Mouse (Mus musculus) hindlimb bud, embryonic 11.5 days (tissue): ENCODE measurements at regions not wholly inside any gene's neighbourhood (a gene's known extent, or its start where the extent isn't known, plus 50 kb on each side); places are given as distances from the start of the nearest gene placed in this dataset.

Source experiments
- DNase-seq: peaks from one replicate; pipeline ENCODE4 v3.0.0-alpha.2; 2012; ENCODE audit warnings: low read depth, low spot score; ENCODE audit errors: extremely low spot score

DNA sequence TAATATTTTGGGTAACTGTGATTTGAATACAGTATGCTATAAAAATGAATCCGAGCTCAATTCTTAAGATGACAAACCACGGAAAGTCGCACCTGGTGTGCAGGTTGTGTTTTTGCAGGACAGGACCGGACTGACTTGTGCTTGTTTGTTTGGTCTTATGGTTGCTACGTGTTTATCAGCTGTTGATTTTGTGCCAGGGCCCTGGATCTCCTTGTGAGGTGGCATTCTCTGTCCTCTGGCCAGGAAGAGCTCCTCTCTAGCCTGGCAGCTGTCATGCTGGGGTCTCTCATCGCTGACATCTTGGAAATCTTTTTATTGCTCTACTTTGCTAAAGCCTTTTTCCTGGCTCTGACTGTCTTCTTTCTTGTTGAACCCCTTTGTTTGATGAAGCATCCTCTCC, 723.0 kb upstream of the Car8 start:
- DNase-seq, result no peak

DNA sequence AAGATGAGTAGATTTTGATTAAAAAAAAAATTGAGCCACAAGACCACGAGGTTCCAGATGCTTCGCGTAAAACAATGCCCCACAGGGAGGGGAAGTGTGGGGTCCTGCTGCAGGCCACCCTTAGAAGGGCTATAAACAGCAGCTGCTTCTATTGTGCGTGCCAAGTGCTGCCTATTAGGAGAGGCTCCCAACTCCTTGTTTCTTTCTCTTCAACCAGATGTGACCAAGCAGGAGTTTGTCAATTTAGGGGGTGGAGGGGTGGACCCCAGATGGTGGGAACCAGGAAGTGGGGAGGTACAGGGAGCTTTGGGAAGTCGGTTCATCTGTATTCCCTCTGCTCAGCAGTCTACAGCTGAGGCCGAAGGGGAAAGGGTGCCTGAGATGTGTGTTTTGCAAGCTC, 718.9 kb upstream of the Car8 start:
- DNase-seq, result no peak

DNA sequence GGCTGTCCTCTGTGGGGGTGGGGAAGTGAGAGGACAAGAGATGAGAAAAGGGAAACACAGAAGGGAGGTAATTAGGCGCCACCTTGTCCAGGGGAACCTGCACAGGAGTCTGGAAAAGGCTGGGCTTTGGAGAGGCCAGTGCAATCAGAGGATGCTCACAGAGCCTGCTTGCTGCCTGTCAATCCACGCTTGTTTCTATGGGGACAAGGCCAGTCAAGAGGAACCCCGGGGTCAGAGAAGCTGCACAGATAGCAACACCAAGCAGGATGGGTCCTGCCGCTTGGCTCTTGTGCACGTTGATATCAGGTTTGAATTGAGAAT, 718.1 kb upstream of the Car8 start:
- no peak for DNase-seq

DNA sequence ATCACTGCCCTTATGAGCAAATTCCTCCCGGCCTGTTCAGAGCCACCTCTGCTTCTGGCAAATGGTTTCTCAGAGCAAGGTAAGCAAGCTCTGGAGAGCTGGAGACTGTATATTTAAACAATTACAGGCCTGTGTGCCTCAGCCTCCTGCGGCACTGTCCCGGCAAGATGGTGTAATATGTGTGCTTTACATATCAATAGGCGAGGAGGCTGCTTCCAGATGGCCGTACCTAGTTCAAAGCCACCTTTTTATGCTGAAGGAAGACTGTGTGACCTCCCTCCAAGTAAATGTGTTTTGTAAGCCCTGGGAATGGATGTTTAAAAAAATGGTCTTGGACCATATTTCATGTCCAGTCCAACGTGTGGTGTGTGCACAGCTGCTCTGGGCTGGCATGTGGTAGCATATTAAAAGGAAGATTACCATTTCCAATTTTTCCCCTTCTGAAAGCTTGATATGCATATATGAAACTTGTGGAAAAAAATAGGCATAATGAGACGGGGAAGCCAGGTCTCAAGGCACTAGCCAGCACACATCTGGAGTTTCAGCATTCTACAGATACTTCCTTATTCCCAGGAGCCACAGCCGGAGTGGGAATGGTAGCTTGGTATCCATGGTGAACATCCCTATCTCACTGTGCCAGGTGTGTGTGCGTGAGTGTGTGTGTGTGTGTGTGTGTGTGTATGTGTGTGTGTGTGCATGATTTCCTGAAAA, 717.6 kb upstream of the Car8 start:
- no peak for DNase-seq

DNA sequence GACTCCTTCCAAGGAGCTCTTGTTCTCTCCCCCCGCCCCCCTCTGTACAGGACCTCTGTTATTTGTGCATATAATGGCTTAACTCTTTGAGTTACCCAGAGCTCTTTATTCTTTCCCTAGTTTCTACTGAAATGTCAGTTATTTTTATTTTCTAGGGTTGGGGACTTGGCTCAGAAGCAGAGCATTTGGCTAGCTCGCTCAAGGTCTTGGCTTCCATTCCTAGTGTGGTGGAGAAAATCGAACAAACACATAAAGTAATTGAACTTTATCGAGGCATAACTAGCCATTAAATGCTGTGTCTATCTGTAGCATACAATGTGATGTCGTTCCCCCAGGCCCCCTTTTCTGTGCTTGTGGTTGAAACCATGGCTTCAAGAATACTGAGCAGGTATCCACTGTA, 716.5 kb upstream of the Car8 start:
- DNase-seq, result no peak

DNA sequence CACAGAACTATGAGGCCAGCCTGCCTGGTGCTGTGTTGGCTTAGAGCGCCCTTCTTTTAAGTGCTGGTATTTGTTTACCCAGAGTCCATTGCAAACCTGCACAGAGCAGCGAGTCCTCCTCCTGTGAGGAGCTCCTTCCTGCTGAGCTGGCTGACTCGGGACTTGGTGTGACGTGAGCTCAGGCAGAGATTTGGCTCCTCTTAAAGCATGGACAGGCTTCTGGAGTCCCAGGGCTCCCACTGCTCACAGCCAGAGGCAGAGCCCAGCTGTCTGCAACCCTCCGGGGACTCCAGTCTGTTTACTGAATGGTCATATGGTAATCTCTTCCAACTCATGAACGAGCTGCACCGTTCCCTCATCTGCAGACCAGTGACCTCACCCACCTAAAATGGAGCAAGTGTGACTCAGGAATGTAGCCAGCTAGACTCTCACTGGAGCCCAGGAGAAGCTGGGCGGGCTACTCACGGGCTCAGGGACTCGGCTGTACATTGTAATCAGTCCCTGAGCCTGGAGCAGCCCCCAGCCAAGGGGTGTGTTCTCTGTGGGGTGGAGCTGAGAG, 715.6 kb upstream of the Car8 start:
- no peak for DNase-seq

DNA sequence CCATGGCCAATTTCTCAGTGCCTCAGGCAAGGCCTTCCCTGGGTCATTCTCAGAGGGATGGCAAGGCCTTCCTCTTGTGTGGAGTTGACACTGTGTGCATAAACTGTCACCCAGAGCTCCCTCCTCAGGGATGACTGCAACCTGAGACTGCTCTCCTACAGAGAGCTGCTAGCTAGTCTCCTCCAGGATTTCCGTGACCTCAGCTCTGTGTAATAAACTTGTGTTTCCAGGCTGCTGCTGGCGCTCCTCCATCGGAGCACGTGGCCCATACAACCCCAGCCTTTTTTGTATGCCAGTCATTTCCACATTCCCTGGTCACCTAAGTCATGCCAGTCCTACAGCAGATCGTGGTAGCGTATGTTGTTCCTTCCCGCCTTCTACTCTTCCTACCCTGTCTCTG, 714.3 kb upstream of the Car8 start:
- DNase-seq, result no peak

DNA sequence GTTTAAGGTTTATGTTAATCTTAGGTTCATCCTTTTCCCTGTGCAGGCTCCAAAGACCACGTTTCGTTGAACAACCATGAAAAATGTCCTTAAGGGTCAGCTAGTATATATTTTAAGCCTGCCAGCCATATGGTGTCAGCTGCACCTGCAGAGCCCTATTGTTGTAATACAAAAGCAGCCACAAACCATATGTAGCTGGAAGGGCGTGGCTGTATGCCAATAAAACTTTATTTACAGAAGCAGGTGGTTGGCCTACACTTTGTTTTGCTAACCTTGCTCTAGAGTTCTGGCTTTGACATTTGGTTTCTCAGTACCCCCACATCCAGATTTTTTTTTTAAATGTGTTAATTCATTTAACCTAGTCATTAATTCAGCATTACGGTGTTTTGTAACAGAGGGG, 711.1 kb upstream of the Car8 start:
- no peak for DNase-seq

DNA sequence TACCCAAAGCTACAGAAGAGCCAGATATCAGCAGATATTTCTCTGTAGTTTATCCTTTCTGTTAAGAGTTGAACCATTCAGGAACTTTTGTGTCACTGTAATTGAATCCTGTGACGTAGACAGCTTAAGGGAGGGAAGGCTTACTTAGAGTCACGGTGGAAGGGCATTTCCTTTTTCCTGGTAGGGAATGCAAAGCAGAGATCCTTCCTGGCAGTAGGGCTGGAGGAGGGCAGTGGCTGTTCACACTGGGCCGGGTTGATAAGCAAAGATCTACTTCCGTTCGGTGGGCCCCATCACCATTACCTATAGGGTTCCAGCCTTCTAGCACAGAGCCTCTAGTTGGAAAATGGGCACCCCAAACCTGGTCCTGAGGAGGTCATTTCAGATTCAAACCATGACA, 710.7 kb upstream of the Car8 start:
- no peak for DNase-seq

DNA sequence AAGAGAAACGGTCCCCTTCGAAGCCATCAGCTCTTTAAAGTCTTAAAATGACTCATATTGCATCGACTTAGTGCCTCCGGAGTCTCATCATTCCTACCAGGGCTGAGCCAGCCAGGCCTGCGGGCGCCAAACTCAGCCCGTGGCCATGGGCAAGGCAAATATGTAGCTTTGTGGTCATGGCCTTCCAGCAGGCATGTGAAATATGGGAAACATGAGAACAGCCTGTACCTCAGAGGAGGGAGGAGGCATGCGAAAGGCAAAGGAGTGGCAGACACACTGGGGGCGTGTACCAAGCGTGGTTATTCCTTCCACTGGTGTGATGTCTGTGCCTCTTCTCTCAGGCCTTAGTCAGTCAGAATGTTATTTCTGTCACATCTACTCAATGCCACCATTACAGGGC, 706.3 kb upstream of the Car8 start:
- no peak for DNase-seq

DNA sequence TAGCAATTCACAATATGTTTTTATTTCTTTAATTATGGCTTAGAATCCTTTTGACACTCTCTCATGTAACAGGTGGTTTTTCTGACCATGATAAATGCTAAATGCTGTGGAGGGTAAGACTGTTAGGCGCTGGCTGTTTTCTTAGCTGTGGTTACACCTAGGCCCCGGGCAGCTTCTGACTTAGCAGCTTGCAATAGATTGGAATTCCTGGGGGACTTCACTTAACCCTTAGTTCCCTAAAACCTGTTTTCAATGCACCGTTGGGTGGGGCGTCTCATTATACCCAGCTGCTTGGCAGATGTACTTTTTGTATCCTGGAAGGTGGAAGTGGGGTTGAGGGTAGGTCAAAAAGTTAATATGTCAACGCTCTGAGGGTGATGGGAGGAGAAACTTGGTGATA, 704.2 kb upstream of the Car8 start:
- no peak for DNase-seq

DNA sequence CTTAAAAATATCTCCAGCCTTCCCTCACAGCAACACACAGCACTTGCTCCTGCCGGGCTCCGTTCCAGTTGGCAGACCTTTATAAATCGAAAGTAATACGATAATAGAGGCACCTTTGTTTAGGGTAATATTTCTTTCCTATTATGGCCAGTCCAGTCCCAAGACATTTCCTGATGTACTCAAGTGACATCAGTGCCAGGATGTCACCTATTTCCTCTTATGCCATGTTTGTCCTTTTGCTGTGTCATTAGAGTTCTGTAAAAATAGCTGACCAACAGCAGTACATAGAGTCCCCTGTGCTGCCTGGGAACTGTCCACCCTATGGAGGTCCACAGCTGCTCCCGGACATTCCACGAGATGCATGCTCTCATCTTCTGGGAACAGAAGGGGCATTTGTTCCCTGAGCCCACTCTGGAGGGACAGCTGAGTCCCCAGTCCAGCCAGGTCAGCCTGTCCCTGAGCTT, 700.1 kb upstream of the Car8 start:
- DNase-seq, result no peak

DNA sequence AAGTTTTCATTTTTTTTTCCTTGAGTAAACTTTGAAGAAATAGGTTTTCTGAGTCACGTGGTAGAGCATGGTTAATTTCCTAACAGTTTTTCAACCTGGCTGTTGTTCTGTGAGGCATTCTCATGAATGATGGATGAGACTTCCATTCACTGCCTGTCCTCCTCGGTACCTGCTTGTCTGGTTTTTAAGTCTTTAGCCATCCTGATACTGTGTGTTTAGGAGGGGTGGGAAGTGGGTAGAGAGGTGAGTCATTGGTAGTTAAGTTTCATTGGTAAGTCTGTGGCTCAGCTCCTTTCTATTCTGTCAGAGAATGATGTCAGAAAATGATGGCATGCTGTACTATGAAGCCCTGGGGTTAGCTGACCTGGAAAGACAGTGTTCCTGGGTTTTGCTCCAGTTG, 697.1 kb upstream of the Car8 start:
- DNase-seq, result no peak

DNA sequence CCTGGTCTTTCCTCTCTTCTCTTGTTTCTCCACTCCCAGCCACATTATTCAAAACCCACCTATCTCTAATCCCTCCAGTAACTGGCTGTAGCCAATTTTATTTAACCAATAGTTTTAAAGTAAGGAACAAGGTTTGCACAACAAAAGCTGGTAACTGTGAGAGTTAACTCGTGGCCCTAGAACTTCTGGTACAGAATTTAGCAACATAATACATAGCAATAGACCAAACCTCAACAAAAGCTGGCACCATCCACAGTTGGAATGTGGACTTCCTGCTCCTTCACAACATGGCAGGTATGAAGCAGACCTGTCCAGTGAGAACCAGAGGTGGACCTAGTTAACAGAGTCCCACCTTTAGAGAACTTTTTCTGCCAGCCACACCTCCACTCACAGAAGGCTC, 695.7 kb upstream of the Car8 start:
- DNase-seq, result no peak

DNA sequence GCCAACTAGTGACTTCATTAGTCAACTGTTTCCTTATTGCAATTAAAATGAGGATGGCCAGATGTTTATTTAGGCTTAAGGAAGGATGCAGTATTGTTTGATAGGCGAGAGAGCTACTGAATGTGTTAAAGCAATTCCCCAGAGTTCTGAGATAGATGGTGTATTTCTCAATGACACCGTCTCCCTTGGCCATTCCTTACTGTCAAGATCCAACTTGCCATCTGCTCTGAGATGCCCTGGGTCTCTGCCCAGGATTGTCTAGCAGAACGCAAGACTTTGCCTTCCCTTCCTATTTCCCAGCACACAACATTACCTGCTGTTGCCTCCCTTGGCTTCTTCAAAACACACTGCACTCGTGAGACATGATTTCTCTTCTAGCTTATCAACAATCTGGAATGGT, 690.5 kb upstream of the Car8 start:
- DNase-seq, result no peak

DNA sequence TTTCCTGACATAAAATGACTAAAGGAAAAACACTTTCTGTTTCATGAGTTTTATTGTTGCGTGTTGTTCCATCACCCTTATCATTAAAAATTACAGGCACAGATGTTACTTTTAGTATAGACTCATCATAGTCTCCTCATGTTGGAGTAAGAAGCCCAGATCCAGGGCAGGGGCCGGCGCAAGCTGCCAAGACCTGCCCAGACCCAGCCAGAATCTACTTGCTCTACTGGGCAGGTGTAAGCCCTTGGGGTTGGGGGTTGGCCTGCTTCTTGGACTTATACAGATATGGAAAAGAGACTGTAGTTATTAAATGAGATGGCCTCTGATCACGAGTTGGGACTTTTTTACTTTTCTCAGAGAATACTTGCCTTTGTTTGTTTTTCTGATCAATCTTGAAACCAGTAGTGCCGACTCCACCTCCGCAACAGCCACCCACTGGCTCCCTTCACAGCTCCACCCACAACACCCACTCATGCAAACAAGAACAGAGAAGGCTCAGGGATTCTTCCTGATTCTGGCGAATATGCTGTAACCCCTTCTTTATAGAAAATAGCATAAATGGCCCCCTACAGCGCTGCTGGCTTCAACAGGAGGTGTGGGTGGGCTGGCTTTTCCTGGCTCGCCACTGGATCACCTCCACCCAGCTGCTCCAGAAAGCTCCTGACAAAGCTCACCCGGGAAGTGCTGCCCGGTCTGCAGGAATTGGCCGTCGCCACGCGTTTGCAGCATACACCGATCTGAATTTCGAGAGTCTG, 689.9 kb upstream of the Car8 start:
- no peak for DNase-seq

DNA sequence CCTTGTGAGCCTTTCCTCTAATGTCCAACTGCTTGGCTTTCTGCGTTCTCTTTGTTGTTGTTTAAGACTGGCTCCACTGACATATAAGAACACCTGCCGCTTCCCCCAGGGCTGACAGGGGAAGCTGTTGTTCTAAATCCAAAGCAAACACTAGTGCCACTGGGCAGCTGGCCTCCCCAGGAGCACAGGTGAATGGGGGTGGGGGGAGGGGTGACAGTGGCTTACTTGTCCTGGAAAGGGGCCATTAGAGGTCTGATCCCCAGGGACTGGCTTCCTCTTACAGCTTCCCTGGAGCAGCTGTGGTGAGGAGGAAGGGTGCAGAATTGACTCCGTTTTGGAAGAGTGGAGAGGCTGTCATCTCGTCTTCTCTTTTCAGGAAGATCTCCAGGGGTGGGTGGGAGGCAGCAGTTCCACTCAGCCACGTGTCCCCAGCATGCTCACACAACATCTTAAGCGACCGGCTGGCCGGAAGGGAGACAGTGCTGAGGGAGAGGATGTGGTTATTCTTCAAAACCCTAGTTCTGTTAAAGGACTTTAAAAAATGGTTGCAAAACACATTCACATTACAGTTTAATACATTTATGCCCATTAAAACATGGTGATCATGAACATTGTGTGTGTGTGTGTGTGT, 688.5 kb upstream of the Car8 start:
- DNase-seq, result no peak

DNA sequence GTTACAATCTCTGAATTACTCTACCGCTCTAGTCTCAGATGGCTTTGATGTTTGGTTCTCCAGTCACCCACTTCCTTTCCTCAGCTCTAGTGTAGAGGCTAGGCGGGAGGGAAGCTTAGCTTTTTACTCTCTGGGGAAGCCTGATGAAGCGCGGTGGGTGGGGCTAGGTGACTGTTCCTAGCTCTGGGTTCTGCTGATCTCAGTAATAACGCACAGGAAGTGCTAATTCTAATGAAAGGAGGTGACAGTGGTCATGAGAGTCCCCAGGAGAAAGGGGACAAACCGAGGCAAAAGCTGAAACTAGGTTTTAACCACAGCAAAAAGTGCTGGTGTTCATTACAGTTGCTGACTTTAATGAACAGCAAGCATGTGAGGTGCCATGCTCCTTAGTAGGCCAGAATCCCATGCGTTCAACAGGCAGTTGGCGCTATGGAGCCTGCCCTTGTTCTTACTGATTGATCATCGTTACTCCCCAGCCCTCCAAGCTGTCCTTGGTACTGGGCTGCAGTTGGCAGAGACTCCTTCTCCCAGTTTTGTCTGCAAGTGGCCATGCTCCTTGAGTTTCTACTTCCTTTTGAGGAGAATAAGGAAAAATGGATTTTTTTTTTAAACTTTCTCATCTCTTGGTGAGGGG, 687.9 kb upstream of the Car8 start:
- no peak for DNase-seq

DNA sequence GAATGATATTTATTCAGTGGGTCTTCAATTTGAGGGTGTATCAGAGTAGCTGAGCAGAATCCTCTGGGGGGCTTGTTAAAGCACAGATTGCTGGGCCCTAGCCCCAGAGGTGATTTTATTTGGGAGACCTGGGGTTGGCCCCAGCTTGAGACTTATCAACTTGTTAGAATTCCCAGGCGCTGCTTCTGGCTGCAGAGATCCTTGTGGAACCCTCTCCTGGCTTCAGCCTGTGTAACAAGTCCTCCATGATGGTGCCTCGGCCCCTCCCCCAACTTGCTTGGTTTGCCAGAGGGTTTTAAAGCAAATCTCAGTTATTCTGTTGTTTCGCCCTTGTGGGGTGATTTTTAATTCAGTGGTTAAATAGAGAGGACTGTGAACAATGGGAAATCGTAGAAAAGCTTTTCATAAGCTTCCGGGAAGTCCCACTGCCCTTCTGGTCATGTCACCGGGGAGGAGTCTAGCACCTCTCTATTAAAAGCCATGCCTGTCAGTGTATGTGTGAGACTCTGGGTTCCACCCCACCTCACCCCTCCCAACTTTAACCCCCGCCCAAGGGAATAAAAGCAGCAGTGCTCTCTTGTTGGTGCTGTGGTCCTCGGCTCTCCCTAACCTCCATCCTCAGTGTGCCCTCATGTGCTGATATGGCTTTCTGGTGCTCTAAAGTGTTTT, 684.0 kb upstream of the Car8 start:
- no peak for DNase-seq

DNA sequence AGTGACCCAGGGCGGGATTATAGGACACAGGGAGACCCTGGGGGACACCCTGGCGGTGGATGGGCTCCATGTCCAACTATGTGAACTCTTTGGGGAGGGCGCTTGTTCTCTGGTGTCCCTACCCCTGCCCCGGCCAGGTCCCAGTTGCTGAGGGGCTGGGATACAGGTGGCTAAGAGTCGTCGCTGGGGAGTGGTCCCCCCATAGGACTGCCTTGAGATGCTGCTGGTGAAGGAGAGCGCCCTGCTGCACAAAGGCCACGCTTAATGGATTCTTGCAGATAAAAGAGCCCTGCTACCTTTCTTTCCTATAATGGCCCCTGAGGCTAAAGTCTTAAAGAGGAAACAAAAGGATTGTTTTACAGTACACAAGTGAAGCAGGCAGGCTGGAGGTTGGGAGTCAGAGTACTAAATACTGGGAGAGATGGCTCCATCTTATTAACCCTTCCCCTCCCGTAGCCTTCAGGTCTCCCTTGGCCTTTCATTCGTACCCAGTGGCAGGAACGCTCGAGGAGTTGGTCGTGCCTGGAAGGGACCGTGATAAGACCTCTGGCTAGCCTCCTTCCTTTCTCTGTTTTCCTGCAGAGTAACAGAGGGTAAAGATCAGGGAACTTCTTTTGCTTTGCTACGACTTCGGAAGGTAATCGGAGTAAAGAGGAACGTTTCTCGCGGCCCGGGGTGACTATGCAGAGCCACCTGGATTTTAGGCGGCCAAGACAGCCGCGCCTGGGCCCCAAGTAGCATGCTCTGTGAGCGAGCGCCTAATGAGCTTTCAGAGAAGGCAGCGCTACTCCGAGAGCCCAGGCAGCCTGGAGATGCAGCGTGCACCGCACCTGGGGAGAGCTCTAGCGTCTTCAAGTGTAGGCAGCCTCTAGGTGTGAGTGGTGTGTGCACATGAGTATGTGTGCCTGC, 682.9 kb upstream of the Car8 start:
- no peak for DNase-seq
